Mouse (Mus musculus): Measurements from ENCODE around the gene Arhgef26.

GRCm38 (mm10) chr3:62374831-62375230 is 36.7 kb downstream of the Arhgef26 start:
- no peak for TF ChIP-seq CTCF (IDR thresholded peaks at IDR 0.05; ENCODE audit: low read depth)
- no peak for TF ChIP-seq EP300 (optimal IDR thresholded peaks at IDR 0.05)

All from stomach, postnatal 0 days (tissue).